Mouse (Mus musculus) gastrocnemius, adult 18-20 months (tissue): ENCODE data around the gene Gbp8. TPM values are rescaled to one million over a fixed set of nuclear protein-coding genes. Genes with fewer than 3 reads are reported as not detected.
"Not testable (repeated sequence)": the region's sequence is repeated elsewhere in the genome, so short reads cannot be mapped to it uniquely, and the experiment has no call there.

ENCODE experiments used
- DNase-seq: peaks from one replicate; pipeline ENCODE4 v3.0.0; 2021; ENCODE audit warnings: low spot score
- long read RNA-seq, 2 experiments: library from polyadenylated mRNA; stranded (forward); transcript quantifications; one replicate each; pipeline ENCODE4 v2.0.0; 2021
- total RNA-seq, 2 experiments: library from RNA; stranded (reverse); gene quantifications; 2 replicates each; pipeline ENCODE4 v1.2.3; 2021

Gene Gbp8
- total RNA-seq: under 1 TPM in 1 of 2 experiments, not detected in 1; 0.09 TPM
- long read RNA-seq, experiment 1, partial matches to known transcripts: 0 of 2 reads
- long read RNA-seq, experiment 1, other reads (novel, unspliced or antisense): 2 of 2 reads
- long read RNA-seq, experiment 2: 0 reads

DNA sequence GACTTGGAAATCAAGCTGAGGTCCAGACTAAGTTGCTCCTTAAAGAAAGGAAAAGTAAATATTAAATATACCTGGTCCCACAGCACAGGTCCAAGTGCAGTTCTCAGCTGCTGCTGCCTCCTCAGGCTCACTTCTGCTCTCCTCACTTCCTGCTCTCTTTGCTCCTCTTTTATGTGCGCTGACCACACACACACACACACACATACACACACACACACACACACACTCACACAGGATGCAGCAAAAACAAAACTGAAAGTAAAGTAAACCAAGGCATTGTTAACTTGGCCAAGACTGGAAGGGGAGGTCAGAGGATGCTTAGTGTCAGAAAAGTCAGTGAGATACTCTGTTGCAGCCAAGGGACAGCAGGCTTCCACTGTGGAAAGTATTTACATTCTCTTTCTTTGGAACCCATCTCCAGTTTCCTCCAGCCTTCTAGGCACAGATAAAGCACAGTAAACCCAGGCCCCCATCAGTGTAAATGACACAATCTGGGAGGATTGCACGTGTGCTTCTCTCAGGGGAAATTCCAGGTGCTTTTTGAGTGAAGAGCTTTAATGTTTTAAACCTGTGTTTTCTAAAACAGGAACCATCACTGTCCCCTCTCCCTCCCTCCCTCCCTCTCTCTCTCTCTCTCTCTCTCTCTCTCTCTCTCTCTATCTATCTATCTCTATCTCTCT is at the start of gene Gbp8, which contains the start of the genes Gbp9 and Gbp4:
Gene Gbp8 (minus strand): TSS at position 132 of the 680 bp plus-strand sequence.
Gene Gbp9 (minus strand): TSS at position 131 of the 680 bp plus-strand sequence.
Gene Gbp4 (minus strand): TSS at position 178 of the 680 bp plus-strand sequence.
- DNase-seq: not testable (repeated sequence)

DNA sequence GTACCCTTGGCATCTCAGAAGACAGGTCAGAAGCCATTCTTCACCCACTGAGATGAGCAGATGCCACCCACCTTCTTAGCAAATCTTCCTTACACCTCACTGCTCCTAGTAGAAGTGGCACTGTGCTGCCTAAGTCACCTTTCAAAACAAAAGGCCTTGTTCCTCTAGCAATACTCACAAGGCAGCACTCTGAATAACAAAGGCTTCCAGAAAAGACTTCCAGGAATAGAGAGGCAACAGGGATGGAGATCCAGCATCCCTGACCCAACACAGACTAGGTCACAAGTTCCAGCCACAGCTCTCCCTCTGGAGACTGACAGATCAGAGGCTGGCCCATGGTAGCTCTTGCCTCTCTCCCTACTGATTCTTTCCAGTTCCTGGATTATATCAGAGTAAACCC is 42.1 kb upstream of the Gbp8 start:
- DNase-seq: no peak

DNA sequence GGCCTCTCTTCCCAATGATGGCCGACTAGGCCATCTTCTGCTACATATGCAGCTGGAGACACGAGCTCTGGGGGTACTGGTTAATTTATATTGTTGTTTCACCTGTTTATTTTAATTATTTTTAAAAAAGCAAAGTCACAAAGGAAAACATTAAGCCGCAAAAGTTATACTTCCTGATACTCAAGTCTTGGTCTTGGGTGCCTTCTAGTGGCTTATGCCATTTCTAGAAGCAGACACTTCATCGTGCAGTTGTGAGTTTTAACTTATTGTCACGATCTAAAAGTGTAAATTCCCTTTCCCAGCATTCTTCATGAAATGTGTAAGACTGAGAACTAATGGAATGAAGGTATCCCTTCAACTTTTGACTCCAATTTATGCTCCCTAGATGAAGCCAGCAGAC is 17.2 kb upstream of the Gbp8 start:
- DNase-seq: no peak

DNA sequence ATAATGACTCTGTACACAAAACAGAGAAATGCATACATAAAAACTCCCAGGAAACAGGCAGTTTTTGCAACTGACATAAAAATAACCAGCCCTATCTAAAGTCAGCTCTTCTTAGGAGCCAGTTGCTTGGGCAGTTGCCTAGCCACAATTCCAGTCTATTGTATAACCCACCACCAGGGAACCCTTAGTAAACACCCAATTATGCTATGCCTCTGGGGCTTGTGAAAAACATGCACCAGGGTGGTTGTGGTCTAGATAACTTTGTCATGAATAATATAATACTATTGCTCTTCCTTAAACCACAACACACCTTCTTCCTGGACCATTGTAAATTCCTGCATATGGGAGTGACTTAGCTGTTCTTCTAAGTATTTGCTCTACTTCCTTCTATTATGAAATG is 14.7 kb upstream of the Gbp8 start:
- no peak for DNase-seq

DNA sequence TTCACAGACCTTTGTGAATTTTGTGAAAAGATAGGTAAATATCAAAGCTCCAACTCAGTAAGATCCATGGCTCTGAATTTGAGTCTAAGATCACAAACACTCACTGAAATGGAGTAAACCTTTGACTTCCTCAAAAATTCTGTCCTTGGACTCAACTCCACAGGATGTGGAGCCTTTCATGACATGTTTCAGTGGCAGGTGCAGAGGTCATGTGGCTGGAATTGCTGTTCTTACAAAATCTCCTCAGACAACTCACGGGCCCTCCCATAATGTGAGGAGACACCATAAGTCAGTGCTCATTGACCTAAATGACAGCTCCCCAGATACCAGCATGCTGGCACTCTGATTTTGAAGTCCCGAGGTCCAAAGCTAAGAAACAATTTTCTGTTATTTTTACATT is 8.7 kb upstream of the Gbp8 start:
- not testable (repeated sequence) for DNase-seq

DNA sequence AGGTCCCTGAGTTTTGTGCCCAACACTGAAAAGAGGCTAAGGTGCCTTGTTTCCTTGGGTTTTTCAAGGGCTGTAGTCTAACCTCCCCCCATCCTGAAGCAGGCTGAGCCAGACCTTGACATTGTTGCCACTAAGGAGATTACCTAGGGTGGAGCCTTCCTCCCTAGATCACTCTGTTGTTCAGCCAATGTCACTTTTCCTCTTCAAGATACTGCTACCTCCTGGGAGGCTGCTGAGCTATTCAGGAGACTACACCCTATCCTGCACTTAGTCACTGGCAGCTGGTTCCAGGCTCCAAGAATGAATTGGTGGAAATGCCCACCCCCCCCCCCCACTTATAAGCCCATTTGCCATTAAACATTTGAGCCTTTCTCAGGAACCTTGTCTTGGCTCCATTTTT is 7.1 kb upstream of the Gbp8 start:
- DNase-seq: no peak

DNA sequence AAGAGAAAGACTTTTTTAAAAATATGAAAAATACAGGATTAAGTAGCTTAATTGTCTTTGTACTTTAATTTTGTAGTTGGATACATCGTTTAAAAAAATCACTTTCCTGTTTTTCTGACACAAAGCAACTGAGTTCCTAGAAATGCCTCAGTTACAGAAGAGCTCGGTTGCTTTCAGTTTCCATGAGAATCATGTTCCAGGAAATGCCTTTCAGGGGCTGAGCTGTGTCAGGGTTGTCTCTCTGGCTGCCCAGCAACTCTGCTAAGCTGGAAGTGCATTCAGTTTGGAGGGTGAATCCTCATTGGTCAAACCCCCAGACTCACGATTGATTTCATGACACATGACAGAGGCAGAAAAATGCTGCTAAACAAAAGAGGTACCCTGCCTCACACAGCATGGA is 6.4 kb upstream of the Gbp8 start:
- not testable (repeated sequence) for DNase-seq

DNA sequence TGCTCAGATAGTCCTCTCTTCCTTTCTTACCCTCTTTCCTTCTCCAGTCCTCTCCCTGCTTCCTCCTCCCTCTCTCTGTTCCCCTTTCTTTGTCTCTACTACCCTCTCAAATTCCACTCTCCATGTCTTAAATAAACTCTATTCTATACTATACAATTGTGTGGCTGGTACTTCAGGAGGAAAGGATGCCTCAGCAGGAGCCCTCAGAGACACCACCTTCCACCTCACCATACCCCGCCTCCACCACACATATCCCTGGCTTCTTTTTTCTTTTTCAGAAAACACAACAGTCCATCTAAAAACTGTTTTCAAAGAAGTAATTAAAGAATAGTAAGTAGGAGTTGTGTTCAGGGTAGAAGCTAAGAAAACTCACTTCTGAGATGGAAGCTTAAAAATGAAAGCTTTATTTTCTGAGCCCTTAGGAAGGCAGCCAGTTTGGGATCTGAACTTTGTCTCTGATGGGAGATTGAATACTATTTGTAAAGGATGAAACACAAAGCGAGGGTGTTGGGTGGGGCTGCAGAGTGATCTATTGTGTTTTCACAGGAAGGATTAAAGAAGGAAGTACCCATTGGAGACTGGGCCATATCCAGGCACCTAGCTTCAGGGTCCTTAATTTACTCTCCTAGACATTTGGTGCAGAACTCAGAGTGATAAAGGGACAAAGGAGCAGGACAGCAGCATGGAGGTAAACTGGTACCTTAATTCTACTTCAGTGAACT is 910 bp upstream of the Gbp8 start:
- not testable (repeated sequence) for DNase-seq

DNA sequence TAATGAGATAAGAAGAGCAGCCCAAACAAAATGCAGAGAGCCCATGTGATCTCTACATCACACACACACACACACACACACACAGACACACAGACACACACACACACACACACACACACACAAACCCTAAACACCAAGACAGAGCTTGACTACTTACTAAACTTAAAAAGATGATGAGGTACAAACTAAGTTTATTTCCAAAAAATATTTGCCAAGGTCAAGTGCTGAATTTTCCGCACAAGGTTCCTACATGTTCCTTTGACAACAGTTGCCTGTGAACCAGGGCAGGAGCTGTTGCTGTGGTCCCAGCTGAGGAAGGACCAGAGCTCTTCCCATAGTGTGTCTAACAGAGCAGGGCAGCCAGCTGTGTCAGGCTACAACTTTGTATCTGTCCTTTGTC is 434 bp downstream of the Gbp8 start:
- DNase-seq: no peak

DNA sequence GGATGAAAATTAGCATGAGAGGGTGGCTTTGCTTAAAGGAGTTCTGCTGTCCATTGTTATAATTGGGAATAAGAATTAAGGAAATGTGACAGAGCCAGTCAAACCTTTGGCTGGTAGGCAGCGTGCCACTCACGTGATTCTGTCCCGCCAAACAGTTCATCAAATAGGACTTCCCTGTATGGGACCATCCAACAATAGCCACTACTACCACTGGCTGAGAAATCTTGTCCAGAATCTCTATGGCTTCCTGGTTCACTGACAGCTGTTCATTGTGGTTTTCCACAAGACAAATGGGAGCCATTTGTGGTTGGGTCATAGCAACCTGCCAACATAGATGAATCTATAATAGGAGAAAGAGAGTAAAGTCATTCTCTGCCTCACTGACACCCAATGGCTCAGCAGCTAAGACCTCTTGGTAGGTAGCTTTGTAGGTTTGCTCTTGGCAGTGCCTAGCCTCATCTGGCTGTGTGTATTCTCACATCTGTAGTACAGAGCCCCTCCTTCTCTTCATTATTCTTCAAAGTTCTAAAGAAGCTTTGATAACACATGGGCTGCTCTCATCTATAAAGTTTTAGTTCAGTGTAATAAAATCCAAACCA is 2.5 kb downstream of the Gbp8 start:
- not testable (repeated sequence) for DNase-seq

DNA sequence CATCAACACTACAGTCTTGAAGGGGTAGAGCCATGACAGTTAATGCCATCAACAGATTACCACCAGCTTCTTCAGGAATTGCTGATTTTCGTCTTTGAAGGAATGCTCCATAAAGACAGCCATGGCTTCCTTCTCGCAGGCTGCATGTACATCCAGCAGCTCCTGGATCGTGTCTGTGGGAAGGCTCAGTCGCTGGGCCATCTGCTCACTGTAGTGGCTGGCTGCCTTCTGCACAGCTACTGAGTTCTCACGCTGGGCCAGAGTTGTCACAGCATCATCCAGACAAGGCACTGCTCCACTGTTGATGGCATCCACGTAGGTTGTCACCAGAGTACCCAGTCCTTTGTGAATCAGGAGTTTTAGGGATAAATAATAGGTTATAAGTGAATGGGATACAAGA is 17.6 kb downstream of the Gbp8 start:
- not testable (repeated sequence) for DNase-seq

DNA sequence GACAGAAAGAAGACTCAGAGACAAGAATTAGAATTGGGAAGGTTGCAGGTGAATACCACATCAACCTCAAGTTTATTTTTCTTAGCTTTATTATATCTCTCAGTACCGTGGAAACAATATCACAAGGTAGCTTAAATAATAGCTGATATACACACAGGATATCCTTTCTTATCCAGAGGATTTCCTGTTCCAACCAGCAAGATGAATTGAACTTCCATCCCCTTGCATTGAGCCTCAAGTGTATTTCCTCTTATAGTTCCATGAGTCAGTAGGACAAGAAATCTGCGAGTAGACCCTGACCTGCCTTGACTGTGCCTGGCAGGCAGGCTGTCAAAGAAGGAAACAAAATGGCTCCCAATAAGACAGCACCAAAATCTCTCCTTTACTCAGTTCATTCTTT is 23.6 kb downstream of the Gbp8 start:
- no peak for DNase-seq

DNA sequence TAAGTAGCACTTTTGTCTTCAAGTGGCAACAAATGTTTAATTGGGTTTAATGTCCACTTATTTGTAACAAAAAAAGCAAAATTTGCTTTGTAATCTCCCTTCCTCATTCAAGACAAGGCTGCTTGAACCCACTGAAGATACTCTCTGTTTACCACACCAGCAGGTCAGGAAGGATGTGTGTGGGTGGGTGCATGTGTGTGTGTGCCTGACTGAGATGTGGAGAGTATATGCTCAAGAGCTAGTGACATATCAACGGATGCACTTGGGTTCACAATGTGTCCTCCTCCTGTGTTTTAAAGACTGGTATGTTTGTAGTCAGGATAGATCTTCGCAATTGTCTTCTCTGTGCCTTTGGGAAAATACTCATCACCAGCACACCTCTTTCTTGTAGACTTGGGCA is 24.6 kb downstream of the Gbp8 start:
- no peak for DNase-seq

DNA sequence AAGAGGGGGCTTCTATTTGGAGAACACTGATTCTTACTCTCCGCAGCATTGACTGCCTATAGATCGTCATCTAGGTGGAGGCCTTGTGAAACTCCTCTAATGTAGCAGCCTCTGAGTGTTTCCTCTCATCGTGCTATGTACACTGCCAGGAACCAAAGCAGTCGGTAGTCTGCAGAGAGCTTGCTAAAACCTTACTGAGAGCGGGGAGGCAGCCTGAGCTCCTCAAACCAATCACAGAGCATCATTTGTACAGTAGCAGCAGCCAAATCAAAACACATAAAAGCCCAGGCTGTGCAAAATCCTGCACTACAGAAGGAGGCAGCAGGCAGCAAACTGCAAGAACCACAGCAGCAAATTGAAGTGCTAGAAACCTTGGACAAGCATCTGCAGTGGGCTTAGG is 25.7 kb downstream of the Gbp8 start:
- no peak for DNase-seq

DNA sequence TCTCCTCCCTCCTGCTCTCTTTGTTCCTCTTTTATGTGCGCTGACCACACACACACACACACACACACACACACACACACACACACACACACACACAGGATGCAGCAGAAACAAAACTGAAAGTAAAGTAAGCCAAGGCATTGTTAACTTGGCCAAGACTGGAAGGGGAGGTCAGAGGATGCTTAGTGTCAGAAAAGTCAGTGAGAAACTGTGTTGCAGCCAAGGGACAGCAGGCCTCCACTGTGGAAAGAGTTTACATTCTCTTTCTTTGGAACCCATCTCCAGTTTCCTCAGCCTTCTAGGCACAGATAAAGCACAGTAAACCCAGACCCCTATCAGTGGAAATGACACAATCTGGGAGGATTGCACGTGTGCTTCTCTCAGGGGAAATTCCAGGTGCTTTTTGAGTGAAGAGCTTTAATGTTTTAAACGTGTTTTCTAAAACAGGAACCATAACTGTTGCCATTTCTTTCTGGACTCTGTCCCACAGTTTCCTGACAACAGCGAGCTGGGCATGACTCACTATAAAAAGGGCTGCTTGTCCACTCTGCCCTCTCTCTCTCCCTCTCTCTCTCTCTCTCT is 29.0 kb downstream of the Gbp8 start:
- DNase-seq: peak; percentile 39

DNA sequence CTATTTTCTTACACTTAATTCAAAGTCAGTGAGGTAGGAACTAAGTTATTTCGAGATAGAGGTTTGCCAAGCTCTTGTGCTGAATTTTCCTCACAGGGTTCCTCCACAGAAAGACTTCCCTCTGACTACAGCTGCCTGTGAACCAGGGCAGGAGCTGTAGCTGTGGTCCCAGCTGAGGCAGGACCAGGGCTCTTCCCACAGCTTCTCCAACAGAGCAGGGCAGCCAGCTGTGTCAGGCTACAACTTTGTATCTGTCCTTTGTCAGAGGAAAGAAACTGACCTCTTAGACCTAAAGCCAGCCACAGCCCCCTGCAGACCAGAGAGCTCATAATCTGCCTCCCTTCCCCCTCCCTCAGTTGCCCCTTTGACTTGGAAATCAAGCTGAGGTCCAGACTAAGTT is 29.6 kb downstream of the Gbp8 start:
- DNase-seq: not testable (repeated sequence)

DNA sequence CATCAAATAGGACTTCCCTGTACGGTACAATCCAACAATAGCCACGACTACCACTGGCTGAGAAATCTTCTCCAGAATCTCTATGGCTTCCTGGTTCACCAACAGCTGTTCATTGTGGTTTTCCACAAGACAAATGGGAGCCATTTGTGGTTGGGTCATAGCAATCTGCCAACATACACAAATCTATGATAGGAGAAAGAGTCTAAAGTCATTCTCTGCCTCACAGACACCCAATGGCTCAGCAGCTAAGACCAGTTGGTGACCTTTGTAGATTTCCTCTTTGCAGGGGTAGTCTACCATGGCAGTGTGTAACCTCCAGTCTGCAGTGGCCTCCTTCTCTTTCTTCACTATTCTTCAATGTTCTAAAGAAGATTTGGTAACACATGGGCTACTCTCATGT is 33.7 kb downstream of the Gbp8 start:
- DNase-seq: not testable (repeated sequence)

DNA sequence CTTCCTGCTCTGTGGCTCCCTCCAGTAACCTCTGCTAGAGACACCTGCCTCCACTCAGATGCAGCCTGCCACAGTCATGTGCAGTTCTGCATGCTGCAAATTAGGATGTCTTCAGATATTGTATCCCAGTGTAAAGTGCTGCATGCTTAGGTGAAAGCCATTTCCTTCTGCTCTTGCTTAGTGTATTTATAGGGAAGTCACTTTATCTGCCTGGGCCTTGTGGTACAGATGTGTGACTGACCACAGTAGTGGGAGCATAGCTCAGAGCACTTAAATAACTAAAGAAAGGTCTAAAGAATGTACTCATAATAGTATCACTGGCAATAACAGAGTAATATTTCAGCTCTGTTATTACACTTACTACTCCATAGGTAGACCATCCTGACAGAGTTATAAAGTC is 57.4 kb downstream of the Gbp8 start:
- no peak for DNase-seq

DNA sequence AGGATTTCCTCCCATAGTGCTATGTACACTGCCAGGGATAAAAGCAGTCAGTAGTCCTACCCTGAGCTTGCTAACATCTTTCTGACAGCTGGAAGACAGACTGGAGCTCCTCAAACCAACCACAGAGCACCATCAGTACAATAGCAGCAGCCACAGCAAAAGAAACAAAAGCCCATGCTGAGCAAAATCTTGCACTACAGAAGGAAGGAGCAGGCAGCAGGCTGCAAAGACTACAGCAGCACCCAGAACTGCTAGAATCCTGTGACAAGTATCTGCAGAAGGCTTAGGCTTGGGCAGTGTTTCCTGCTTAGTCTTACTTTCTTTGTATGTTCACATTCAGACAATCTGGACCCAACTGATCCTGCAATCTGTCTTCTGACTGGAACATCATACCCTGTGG is 71.0 kb downstream of the Gbp8 start:
- DNase-seq: not testable (repeated sequence)

DNA sequence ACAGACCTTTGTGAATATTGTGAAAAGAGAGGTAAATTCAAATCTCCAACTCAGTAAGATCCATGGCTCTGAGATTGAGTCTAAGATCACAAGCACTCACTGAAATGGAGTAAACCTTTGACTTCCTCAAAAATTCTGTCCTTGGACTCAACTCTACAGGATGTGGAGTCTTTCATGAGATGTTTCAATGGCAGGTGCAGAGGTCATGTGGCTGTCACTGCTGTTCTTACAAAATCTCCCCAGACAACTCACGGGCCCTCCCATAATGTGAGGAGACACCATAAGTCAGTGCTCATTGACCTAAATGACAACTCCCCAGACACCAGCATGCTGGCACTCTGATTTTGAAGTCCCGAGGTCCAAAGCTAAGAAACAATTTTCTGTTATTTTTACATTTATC is 74.9 kb downstream of the Gbp8 start:
- not testable (repeated sequence) for DNase-seq

DNA sequence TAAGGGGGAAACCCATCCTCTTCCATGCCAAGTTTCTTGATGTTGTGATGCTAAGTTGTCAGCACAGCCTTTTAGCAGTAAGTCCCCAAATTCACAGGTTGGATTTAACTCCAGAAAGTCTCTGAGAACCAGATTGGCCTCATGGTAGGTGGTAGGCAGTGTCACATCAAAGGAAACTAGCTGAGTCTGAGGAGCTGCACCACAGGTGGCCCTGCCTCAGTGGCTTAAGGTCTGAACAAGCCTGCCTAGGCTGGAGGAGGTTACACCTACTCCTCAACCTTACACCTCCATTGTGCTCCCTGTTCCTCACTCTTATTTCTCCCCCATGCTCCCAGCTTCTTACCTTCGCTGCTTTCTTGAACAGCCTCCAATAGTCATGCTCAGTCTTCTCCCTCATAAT is 76.0 kb downstream of the Gbp8 start:
- DNase-seq: no peak

DNA sequence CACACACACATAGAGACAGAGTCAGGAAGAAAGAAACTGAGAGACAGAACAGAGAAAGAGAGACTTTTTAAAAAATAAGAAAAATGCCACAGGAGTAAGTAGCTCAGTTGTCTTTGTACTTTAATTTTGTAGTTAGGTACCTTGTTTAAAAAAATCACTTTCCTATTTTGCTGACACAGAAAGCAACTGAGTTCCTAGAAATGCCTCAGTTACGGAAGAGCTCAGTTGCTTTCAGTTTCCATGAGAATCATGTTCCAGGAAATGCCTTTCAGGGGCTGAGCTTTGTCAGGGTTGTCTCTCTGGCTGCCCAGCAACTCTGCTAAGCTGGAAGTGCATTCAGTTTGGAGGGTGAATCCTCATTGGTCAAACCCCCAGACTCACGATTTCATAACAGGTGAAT is 76.9 kb downstream of the Gbp8 start:
- DNase-seq: not testable (repeated sequence)
